Mouse (Mus musculus) lung, embryonic 15.5 days (tissue): ENCODE data around the gene Gtpbp4. TPM values are rescaled to one million over a fixed set of nuclear protein-coding genes. Genes with fewer than 3 reads are reported as not detected.

Source experiments
- ATAC-seq: fragments of 200-750 bp; cut with Nextera tagmentation; 2 replicates; pipeline ENCODE4 v1.8.0; 2017; ENCODE audit warnings: moderate number of reproducible peaks, borderline replicate concordance; ENCODE audit not compliant: low FRiP score, low TSS enrichment; ENCODE audit errors: extremely low read depth
- H3K27ac ChIP-seq: fragments of 300-500 bp; sonication (generic); 2 replicates; pipeline ENCODE4 v1.5.1; 2015; ENCODE audit warnings: moderate library complexity, mild to moderate bottlenecking, inconsistent platforms
- H3K27me3 ChIP-seq: fragments of 300-500 bp; sonication (generic); 2 replicates; pipeline ENCODE4 v1.6.1; 2015; ENCODE audit warnings: inconsistent platforms
- H3K36me3 ChIP-seq: fragments of 300-500 bp; sonication (generic); 2 replicates; pipeline ENCODE4 v1.6.1; 2015; ENCODE audit warnings: inconsistent platforms
- H3K4me1 ChIP-seq: fragments of 300-500 bp; sonication (generic); 2 replicates; pipeline ENCODE4 v1.6.1; 2015; ENCODE audit warnings: inconsistent platforms
- H3K4me2 ChIP-seq: fragments of 300-500 bp; sonication (generic); 2 replicates; pipeline ENCODE4 v1.6.1; 2015; ENCODE audit warnings: inconsistent platforms, mild to moderate bottlenecking, moderate library complexity
- H3K4me3 ChIP-seq: fragments of 300-500 bp; sonication (generic); 2 replicates; pipeline ENCODE4 v1.5.1; 2015; ENCODE audit warnings: mild to moderate bottlenecking, inconsistent platforms
- H3K9ac ChIP-seq: fragments of 300-500 bp; sonication (generic); 2 replicates; pipeline ENCODE4 v1.6.1; 2015; ENCODE audit warnings: inconsistent platforms
- H3K9me3 ChIP-seq: fragments of 300-500 bp; sonication (generic); 2 replicates; pipeline ENCODE4 v1.6.1; 2016; ENCODE audit warnings: inconsistent platforms
- WGBS: fragments of 180-500 bp; shearing (Covaris S2); methylation state at CpG from one replicate; pipeline ENCODE4 v1.1.7; 2015; 5-methylcytosine and 5-hydroxymethylcytosine counted together
- microRNA-seq: library from miRNA; unstranded; fragments of <30 nt; microRNA quantifications from one replicate; pipeline ENCODE4, GENCODE M21; 2016
- polyA plus RNA-seq: library from polyadenylated mRNA; unstranded; fragments of >200 nt; fragmentation: Nextera tagmentation; extraction: Ambion mirVana; gene quantifications from 2 replicates; pipeline ENCODE4 v1.2.1, GENCODE M21; 2015

The Gtpbp4 gene
- polyA plus RNA-seq, 1 experiment from 2014 or later = 78.8 TPM

- Histone ChIP-seq H3K9me3 (no peaks in the 10 kb centered on the region), H3K4me3 (no peak overlapping the region), H3K4me1 (no peaks in the 10 kb centered on the region), H3K27ac (no peak overlapping the region), H3K27me3 (no peaks in the 10 kb centered on the region), H3K36me3 (no peaks in the 10 kb centered on the region), H3K9ac (no peak overlapping the region), H3K4me2 (no peak overlapping the region)
- ATAC-seq = no peak
- WGBS = 55% methylated on average over 2 of the region's 2 CpGs
These were observed 62.4 kb downstream of the Gtpbp4 start for GRCm38 (mm10) chr13:8933499-8933898.

Small RNAs within 50 kb of the gene (microRNA-seq; reads per million reads assigned to microRNA genes)
- gene Gm22750 = not detected

Other genes starting within 250 kb of the Gtpbp4 start
- 19.9 and 22.1 TPM in 2 replicates for gene Wdr37, start 124.2 kb downstream of the Gtpbp4 start, polyA plus RNA-seq
- gene Idi1, start 110.6 kb downstream of the Gtpbp4 start, polyA plus RNA-seq = 67.9 and 73.0 TPM in 2 replicates
- gene Gm9745, start 47.9 kb downstream of the Gtpbp4 start, polyA plus RNA-seq = not detected in 2 replicates
- gene Idi2, start 43.2 kb downstream of the Gtpbp4 start, polyA plus RNA-seq = 0.06 TPM in 1 of 2 replicates, not detected in the other
- 31.2 and 32.4 TPM in 2 replicates for gene Larp4b, start 97.8 kb upstream of the Gtpbp4 start, polyA plus RNA-seq